Mouse (Mus musculus) embryo, embryonic 10.5 days (tissue): ENCODE measurements at regions not wholly inside any gene's neighbourhood (a gene's known extent, or its start where the extent isn't known, plus 50 kb on each side); places are given as distances from the start of the nearest gene placed in this dataset.
A peak's percentile ranks its signal among the peaks of the same experiment; 100 is the strongest.

Experiments
- DNase-seq: peaks from one replicate; pipeline ENCODE4 v3.0.0-alpha.2; 2015; ENCODE audit warnings: low spot score

DNA sequence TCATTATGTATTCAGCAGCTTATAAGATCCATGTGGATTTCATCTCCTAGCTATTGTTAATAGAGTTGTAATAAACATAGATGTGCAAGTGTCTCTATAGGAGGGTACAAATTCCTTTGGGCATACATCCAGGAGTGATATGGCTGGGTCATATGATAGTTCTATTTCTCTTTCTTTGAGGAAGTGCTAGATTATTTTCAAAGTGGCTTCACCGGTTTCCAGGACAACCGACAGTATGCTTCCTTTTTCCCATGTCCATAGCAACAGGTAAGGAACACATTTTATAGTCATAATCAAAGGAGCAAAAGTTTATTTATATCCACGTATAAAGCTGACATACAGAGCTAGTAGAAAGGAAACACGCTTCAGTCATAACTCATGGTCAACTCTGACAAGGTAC lies 710.2 kb upstream of the Tenm4 start:
- no peak for DNase-seq

DNA sequence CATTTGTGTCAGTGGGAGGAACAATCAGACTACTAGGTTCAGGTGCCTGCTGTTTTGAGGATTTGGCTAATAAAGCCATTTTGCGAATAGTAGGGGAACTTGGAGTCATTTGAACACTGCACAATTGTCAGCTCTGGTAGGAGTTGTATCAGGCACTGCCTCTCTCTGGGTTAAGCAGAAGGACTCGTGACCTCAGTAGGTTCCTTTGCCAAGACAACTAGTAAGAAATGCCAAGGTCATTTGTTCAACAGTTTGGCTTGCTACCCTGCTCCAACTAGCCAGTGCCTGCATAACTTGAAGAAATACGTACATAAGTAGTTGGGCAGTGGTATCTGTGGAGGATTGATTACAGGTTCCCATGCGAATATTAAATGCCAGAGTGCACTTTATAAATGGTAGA lies 705.5 kb upstream of the Tenm4 start:
- DNase-seq, result no peak

DNA sequence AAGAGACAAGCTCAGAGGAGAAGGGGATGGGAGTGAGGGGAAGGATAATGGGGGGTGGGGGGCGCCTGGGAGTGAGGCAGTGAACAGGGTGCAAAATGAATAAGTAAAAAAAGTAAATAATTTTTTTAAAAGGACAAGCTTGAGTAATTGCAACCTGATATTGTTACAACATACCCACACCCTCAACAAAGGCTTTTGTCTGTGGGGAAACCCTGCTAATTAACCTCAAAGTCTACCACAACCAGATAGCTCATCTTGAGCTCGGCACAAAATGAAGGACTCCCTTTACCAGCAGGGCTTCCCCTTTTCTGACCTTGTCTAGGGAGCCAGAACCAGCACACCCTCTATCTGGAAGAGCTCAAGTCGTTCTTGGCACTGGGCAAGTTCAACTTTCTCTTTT lies 704.0 kb upstream of the Tenm4 start:
- no peak for DNase-seq

DNA sequence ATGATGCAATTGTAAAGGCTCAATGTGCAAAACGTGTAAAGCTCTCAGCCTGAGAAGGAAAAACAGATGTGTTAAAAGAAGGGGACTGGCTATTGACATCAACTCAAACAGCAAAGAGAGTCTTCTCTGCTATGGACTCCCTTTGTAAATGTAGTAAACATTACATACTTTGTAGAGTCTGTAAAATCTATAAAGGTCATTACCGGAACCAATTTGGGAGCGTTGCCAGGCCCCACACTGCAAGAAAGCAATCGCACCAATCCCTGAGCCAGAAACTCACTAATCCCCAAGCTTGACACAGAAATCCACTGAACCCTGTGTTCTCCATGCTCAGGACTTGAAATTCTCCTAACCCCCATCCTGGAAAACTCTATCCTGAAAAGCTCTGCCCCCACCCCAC lies 697.2 kb upstream of the Tenm4 start:
- DNase-seq, result no peak

DNA sequence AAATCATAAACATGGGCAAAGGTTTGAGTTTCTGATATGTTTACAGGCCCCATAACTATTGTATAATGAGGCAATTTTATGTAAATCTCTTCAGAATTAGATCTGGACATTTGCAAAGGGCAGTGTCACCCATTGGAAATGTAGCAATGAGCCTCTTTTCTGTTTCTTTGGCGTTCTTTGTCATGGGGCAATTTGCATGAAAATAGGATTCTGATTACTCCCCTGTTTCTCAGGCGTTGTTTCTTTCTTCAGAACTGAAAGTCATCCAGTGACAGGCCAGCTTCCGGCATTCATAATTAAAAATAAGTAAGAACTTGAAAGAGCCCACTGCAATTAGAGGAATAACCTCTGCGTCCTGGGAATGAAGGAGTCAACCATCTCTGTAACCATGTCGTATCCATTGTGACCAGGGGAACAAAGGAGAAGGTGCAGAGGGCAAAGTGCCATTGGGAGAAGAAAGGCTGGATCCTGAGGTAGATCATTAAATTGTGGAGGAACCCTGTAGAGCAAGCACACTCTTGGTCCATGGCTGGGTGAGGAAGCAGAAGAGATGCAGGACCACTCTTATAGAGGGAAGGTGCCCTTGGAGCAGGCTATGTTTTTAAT lies 690.8 kb upstream of the Tenm4 start:
- no peak for DNase-seq

DNA sequence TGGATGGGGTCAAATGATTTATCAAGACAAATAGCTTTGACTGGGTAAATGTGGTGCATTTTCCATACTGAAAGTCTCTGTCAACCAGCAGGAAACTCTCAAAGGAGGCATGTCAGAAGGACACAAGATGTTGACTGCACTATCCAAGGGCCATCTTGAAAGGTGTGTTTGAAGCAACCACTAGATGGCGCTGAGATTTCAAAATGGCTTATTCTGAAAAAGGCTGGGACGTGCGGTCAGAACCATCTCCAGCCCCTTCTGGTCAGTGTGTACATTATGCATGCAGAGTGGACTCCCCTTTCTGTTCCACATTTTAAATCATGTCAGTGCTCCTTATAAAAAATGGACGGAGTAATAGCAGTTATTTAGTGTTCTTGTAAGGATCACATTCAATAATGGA lies 681.4 kb upstream of the Tenm4 start:
- DNase-seq, result peak; percentile 92

DNA sequence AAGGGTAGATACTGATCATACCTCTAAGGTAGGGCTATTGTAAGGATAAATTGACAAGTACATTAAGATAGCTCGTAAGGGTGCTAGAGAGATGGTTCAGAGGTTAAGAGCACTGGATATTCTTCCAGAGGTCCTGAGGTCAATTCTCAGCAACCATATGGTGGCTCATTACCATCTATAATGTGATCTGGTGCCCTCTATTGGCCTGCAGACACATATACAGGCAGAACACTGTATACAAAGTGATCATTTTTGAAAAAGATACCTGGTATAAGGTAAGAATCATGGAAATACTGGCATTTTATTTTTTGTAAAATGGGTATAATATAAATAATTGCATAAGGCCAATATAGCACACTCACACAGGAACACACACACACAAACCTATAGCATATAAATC lies 676.3 kb upstream of the Tenm4 start:
- peak; percentile 19 for DNase-seq

DNA sequence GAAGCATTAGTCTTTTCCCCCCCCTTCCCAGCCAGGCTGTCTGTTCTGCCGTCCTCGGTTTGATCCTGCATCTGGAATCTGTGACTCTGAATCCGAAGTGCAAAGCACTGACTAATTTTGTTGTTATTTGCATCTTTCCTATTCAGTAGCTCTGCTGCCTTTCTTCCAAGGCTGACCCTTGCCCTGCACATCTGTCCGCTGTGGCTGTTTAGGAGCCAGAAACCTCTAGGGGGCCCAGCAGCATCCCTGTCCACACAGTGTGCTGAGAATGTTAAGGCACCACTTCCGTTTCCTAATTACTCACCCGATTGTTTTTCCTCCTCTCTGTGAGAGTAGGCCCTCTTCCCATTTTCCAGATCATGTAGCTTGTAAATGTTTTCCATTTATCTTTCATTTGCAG lies 668.1 kb upstream of the Tenm4 start:
- peak; percentile 70 for DNase-seq

DNA sequence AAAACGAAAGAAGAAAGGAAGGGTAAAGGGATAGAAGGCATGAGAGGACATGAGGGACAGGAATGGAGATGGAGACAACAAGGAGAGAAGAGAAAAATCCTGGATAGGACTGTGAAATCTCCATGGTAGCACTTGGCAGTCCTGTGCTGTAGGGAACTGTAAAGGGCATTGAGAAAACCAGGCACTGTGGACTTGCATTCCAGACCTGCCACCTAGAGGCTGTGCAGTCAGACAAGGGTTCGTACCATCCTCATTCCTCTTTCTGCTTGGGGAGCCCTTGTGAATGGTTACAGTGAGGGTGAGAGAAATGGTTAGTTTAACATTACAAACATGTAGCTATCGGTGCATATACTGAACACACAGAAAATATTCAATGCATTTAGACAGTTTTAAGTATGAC lies 623.8 kb upstream of the Tenm4 start:
- no peak for DNase-seq

DNA sequence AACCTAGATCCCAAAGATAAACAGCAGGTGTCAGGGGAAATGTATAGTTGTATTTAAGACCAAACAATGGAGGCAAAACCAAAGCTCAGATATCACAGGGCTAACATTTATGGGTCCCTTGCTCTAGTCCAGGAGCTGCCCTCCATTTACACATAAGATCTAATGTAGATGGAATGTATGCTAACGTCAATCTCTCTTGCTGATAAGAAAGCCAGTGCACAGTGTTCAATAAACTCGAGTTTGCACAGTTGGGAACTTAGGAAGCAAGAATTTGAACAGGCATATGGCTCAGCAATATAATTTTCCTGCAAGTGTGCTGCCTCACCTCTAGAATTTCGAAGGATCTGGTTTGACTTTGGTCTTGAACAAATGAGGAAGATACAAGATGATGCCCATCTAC lies 620.9 kb upstream of the Tenm4 start:
- no peak for DNase-seq

DNA sequence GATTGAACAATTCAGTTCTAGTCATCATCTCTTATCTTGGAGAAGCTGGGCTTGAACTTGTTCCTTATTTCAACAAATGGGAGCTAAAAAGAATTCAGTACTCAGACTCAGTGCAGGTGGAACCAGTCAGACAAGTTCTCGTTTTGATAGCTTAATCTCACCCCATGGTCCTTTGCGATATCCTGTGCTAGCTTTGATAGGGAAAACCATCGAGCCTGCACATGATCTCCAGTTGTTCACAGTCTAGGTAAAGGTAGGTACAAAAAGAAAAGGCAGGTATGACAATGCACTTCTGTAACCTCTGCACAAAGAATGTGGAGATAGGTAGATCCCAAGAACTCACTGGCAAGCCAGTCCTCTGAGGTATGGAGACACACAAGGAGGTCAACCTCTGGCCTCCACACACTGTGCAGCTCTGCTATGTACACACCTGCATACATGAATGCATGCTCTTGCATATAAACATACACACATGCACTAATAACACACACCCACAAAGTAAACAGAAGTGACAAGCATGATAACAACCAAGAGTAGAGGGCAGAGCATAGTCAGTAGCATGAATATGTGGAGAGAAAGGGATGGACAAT lies 619.2 kb upstream of the Tenm4 start:
- DNase-seq, result no peak

DNA sequence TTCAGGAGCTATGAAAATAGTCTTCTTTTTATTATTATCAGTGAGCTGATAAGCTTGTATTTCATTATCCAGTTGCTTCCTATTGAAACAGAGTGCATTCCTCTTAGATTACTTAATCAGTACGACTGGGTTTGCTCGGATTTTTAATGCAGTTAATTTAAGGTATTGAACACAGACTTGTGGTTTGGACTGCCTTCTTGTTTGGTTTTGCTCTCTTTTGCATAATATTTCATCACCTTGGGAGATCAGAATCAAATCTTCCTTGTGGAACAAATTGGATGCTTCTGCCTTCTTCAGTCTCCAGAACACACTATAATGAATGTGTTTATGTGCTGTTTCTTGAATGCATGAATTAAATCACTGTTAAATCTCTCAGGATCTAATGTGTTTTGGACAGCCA lies 612.5 kb upstream of the Tenm4 start:
- DNase-seq, result no peak

DNA sequence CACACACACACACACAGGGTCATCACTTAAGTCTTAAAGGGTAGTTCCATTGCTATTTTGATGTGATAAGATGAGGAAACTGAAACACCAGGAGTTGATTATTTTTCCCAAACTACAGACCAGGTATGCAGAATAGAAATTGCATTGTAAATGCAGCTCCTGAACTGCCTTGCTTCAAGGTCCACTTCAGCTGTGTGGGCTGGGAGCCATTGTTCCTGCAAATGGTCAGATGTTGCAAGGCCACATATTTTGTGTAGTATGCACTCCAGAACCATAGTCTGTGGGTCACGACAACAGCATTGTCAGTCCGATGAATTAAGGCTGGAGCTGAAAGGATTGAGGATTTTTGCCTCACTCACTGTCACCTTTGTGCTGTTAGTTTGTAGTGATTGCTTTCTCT lies 592.4 kb upstream of the Tenm4 start:
- no peak for DNase-seq

DNA sequence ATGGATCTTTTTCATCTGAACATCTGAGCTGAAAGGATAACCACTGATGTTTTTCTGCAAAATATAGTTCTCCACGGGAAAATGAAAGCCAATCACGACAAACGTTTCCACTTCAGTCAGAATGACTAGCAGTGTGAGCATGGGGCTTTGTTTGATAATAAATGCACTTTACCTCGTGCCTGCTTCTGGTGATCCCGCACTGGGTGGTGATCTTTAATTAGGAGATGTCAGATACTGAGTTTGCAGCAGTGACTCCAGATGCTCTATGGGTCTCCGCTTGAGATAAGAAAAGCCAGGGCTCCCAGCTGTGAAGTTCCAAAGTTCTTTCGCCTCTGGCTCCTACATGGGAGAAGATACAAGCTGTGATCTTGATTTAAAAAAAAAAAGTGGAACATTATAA lies 589.7 kb upstream of the Tenm4 start:
- no peak for DNase-seq

DNA sequence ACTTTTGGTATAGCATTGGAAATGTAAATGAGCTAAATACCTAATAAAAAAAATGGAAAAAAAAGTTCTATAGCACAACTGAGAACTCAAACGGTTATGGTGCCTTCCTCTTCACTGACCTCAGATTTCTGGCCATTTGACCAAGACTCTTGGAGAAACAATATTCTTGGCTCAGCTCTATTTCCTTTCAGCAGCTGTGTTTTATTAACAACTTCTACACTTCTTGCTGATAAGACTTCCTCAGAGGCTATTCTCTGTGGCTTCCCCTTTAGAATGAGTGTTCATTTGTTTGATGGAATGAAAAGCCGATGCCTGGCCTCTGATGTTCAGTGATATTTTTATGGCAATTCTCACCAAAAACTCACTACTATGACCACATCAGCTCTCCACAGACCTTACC lies 572.7 kb upstream of the Tenm4 start:
- DNase-seq, result no peak

DNA sequence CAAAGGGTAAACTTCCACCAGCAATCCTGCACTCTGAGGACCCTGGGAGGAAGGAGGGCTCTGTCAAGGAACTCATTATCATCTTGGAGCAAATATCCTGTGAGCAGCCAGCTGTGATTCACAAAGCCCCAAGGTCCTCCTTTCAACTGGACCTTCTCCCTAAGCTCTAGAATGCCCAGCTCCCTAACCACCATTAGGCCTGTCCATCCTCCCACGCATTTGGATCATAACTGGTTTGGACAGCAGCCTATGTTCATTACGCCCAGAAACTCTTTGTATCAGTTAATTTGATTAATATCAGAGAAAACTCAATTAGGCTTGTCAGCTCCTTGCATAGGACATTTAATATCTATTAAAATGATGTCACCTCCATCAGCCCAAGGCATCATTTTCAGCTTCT lies 557.3 kb upstream of the Tenm4 start:
- DNase-seq, result no peak

DNA sequence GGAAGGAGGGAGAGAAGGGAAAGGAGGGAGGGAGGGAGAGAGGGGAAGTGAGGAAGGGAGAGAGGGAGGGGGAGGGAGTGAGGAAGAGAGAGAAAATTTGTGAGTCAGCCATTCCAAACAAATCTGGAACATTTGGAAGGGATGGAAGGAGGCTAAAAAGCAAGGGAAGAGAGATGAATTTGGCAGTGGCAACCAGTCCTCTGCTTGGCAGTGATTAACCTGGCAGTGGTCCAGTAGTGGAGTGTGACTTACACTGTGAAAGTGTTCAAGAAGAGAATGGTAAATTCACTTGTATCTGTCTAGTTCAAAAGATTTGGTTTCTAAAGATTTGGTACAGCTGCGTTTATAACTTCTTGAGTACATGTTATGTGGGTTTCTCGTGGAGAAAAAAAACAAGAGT lies 553.7 kb upstream of the Tenm4 start:
- no peak for DNase-seq

DNA sequence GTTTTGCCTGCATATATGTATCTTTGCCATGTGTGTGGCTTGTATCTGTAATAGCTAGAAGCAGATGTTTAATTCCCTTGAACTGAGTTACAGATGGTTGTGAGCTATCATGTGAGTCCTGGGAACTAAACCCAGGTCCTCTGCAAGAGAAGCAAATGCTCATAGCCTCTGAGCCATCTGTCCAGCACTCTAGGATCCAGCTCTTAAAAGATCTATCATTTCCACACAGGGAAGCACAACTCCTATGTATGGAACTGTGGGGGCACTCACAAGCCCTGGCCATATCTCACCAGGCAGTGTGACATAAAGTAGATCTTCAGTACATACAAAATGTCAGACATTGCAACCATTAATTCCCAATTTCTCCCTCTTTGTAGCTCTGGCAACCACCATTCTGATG lies 552.9 kb upstream of the Tenm4 start:
- DNase-seq, result no peak

DNA sequence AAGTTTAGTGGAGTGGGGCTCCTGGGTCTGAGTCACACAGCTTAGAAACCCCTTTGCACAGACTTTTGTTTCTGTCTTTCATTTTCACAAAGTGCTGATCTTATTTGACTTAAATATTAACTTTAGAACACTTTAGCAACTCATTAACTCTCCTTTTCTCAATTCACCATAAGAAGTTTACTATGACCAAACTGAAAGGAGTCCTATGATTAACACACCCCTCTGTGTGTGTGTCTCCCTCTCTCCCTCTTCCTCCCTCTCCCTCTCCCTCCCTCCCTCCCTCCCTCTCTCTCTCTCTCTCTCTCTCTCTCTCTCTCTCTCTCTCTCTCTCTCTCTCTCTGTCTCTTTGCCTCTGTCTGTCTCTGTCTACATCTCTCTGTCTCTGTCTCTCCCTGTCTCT lies 551.0 kb upstream of the Tenm4 start:
- no peak for DNase-seq

DNA sequence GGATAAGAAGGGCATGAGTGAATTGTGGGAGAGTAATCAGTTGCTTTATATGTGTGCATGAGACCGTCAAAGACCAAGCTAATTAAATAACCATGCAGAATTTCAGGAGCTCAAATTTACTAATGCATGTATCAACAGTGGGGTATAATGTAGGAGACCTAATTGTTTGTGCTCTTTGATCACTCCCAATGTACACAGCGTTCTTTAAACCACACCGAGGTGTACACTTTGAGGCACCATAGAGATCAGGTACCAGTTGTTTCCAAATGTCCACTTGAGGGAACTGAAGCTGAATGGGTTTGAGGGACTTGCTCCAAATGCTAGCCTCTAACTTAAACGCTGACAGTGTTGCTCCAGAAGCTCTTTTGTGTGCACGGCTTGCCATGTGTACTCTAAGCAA lies 530.4 kb upstream of the Tenm4 start:
- DNase-seq, result no peak

DNA sequence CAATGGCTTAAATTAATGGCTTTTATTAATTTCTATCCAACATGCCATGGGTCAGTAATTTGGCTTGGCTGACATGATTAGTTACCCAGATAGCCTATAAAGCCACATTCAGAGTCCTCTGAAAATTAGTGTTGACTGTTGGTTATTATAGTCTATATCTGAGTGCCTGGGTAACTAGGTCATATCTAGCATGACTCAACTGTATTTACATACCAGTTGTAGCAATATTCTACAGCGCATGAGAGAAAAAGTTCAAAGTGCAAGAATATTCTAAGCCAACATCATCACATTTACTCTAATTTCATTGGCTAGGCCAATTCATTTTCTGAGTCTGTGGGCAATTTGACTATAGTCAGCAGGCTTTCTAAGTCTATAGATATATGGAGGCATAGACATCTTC lies 496.7 kb upstream of the Tenm4 start:
- DNase-seq, result no peak

DNA sequence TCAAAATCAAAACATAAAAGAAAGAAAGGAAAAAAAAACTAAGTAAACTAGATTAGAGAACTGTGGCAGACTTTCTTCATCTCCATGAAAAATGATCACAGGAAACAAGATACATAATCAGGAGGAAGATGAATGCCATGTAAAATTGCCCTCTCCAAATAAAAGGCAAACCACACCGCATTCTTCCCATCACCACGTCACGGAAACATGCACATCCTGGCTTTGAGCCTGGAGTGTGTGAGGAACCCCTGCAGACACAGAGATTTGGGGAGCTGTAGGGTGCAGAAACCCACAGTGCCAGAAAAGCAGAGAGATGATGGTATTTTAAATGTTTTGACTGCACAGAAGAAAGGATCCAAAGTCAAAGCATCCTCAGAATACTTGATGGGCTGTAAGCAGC lies 488.5 kb upstream of the Tenm4 start:
- no peak for DNase-seq

DNA sequence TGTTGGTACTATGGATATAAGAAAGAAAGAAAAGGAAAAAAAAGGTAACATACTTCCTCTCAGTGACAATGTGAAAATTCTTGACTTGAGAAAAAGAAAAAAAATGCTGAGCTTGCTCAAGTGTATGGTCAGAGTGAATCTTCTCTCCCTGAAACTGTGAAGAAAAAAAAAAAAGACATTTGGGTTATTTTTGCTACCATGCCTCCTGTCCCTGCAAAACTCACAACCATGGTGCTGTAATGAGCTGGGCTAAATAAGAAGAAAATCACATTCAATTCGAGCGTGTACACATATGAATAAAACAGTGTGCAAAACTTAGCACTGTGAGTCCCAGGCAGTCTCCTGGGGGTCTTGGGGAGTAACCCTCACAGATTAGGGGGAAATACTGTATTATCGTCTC lies 483.3 kb upstream of the Tenm4 start:
- no peak for DNase-seq
